Mouse (Mus musculus) stomach, embryonic 14.5 days (tissue): ENCODE data around the gene L3mbtl4. TPM values are rescaled to one million over a fixed set of nuclear protein-coding genes. Genes with fewer than 3 reads are reported as not detected.
"Not testable (repeated sequence)": the region's sequence is repeated elsewhere in the genome, so short reads cannot be mapped to it uniquely, and the experiment has no call there.

Experiments
- ATAC-seq: fragments of 200-750 bp; cut with Nextera tagmentation; 2 replicates; pipeline ENCODE4 v1.8.0; 2017; ENCODE audit warnings: low read depth, moderate TSS enrichment; ENCODE audit not compliant: insufficient number of reproducible peaks, insufficient read depth, low FRiP score
- H3K27ac ChIP-seq: fragments of 300-500 bp; sonication (generic); 2 replicates; pipeline ENCODE4 v1.5.1; 2014; ENCODE audit warnings: mild to moderate bottlenecking, low read length, moderate library complexity, mixed read lengths
- H3K27me3 ChIP-seq: fragments of 300-500 bp; sonication (generic); 2 replicates; pipeline ENCODE4 v1.6.1; 2014; ENCODE audit warnings: low read length, control low read depth, mixed read lengths; ENCODE audit not compliant: control insufficient read depth, insufficient read depth
- H3K36me3 ChIP-seq: fragments of 300-500 bp; sonication (generic); 2 replicates; pipeline ENCODE4 v1.6.1; 2014; ENCODE audit warnings: mild to moderate bottlenecking, control low read depth, low read length, moderate library complexity, mixed read lengths; ENCODE audit not compliant: control insufficient read depth, insufficient read depth
- H3K4me1 ChIP-seq: fragments of 300-500 bp; sonication (generic); 2 replicates; pipeline ENCODE4 v1.6.1; 2014; ENCODE audit warnings: low read length, control low read depth, mixed read lengths; ENCODE audit not compliant: control insufficient read depth, insufficient read depth
- H3K4me2 ChIP-seq: fragments of 300-500 bp; sonication (generic); replicated peaks from 2 replicates; pipeline ENCODE4 v1.6.1; 2014; ENCODE audit warnings: low read depth, low read length, control low read depth
- H3K4me3 ChIP-seq: fragments of 300-500 bp; sonication (generic); 2 replicates; pipeline ENCODE4 v1.5.1; 2014; ENCODE audit warnings: low read depth, low read length, control low read depth
- H3K9ac ChIP-seq: fragments of 300-500 bp; sonication (generic); replicated peaks from 2 replicates; pipeline ENCODE4 v1.6.1; 2014; ENCODE audit warnings: low read depth, mild to moderate bottlenecking, control low read depth, low read length, moderate library complexity, mixed read lengths
- H3K9me3 ChIP-seq: fragments of 300-500 bp; sonication (generic); 2 replicates; pipeline ENCODE4 v1.6.1; 2016; ENCODE audit warnings: low read depth, low read length, control low read depth; ENCODE audit not compliant: control insufficient read depth
- WGBS: fragments of 180-500 bp; shearing (Covaris S2); extraction: QIAGEN DNeasy Blood & Tissue Kit; methylation state at CpG from one replicate; pipeline ENCODE4 v1.1.7; 2014; 5-methylcytosine and 5-hydroxymethylcytosine counted together
- polyA plus RNA-seq: library from polyadenylated mRNA; unstranded; fragments of >200 nt; fragmentation: Nextera tagmentation; extraction: Ambion mirVana; gene quantifications from 2 replicates; pipeline ENCODE4 v1.2.1, GENCODE M21; 2014

The L3mbtl4 gene
- polyA plus RNA-seq, 1 experiment from 2014 or later, result not detected

- 62% methylated on average over 12 of the region's 12 CpGs for WGBS
- Histone ChIP-seq H3K9ac (no peak overlapping the region), H3K27me3 (no peaks in the 10 kb centered on the region), H3K4me1 (no peaks in the 10 kb centered on the region), H3K36me3 (no peaks in the 10 kb centered on the region), H3K9me3 (no peaks in the 10 kb centered on the region), H3K4me3 (no peak overlapping the region), H3K27ac (no peak overlapping the region), H3K4me2 (no peak overlapping the region)
- ATAC-seq, result no peak
Observed at GRCm38 (mm10) chr17:68422663-68423498, 149.3 kb downstream of the L3mbtl4 start.

GRCm38 (mm10) chr17:68433576-68433975 lies 160.0 kb downstream of the L3mbtl4 start:
- H3K27ac ChIP-seq, result no peak overlapping the region
- 76% methylated on average over 5 of the region's 5 CpGs for WGBS
- no peak for ATAC-seq
- H3K4me1 ChIP-seq, result no peaks in the 10 kb centered on the region
- no peak overlapping the region for H3K9ac ChIP-seq
- no peak overlapping the region for H3K4me3 ChIP-seq
- no peaks in the 10 kb centered on the region for H3K36me3 ChIP-seq
- no peaks in the 10 kb centered on the region for H3K27me3 ChIP-seq
- no peaks in the 10 kb centered on the region for H3K9me3 ChIP-seq
- H3K4me2 ChIP-seq, result no peak overlapping the region

GRCm38 (mm10) chr17:68450921-68451320 lies 177.3 kb downstream of the L3mbtl4 start:
- no peak overlapping the region for H3K27ac ChIP-seq
- H3K9ac ChIP-seq, result no peak overlapping the region
- ATAC-seq, result no peak
- H3K9me3 ChIP-seq, result no peaks in the 10 kb centered on the region
- H3K27me3 ChIP-seq, result no peaks in the 10 kb centered on the region
- H3K4me1 ChIP-seq, result no peaks in the 10 kb centered on the region
- no peak overlapping the region for H3K4me2 ChIP-seq
- H3K4me3 ChIP-seq, result no peak overlapping the region
- WGBS, result 98% methylated on average over 1 of the region's 1 CpGs
- H3K36me3 ChIP-seq, result no peaks in the 10 kb centered on the region

GRCm38 (mm10) chr17:68461471-68461870 lies 187.9 kb downstream of the L3mbtl4 start:
- no peak for ATAC-seq
- Histone ChIP-seq H3K36me3 (no peaks in the 10 kb centered on the region), H3K27me3 (no peaks in the 10 kb centered on the region), H3K27ac (no peak overlapping the region), H3K9ac (no peak overlapping the region), H3K4me2 (no peak overlapping the region), H3K9me3 (no peaks in the 10 kb centered on the region), H3K4me1 (no peaks in the 10 kb centered on the region), H3K4me3 (no peak overlapping the region)
- 89% methylated on average over 5 of the region's 5 CpGs for WGBS

GRCm38 (mm10) chr17:68467311-68467710 lies 193.7 kb downstream of the L3mbtl4 start:
- no peak for ATAC-seq
- no peak overlapping the region for H3K9ac ChIP-seq
- WGBS, result 20% methylated on average over 1 of the region's 1 CpGs

GRCm38 (mm10) chr17:68490065-68490691 lies 216.6 kb downstream of the L3mbtl4 start:
- no peak for ATAC-seq

More at GRCm38 (mm10) chr17:68467311-68467710, 193.7 kb downstream of the L3mbtl4 start:
- Histone ChIP-seq H3K36me3 (no peaks in the 10 kb centered on the region), H3K4me2 (no peak overlapping the region), H3K4me1 (no peaks in the 10 kb centered on the region), H3K27me3 (no peaks in the 10 kb centered on the region), H3K4me3 (no peak overlapping the region), H3K27ac (no peak overlapping the region), H3K9me3 (no peaks in the 10 kb centered on the region)

GRCm38 (mm10) chr17:68492231-68492630 lies 218.6 kb downstream of the L3mbtl4 start:
- no peak overlapping the region for H3K4me3 ChIP-seq
- ATAC-seq, result no peak
- 87% methylated on average over 3 of the region's 3 CpGs for WGBS

More at GRCm38 (mm10) chr17:68490065-68490691, 216.6 kb downstream of the L3mbtl4 start:
- H3K27ac ChIP-seq, result no peak overlapping the region
- no peak overlapping the region for H3K4me2 ChIP-seq
- H3K27me3 ChIP-seq, result no peaks in the 10 kb centered on the region
- no peaks in the 10 kb centered on the region for H3K4me1 ChIP-seq
- H3K4me3 ChIP-seq, result no peak overlapping the region
- no peak overlapping the region for H3K9ac ChIP-seq
- no peaks in the 10 kb centered on the region for H3K36me3 ChIP-seq
- 29% methylated on average over 4 of the region's 4 CpGs for WGBS
- H3K9me3 ChIP-seq, result no peaks in the 10 kb centered on the region

GRCm38 (mm10) chr17:68502998-68503397 lies 229.4 kb downstream of the L3mbtl4 start:
- H3K27me3 ChIP-seq, H3K9me3 ChIP-seq, H3K4me3 ChIP-seq, H3K36me3 ChIP-seq, H3K4me2 ChIP-seq, ATAC-seq, H3K27ac ChIP-seq, H3K9ac ChIP-seq, H3K4me1 ChIP-seq: not testable (repeated sequence)
- 90% methylated on average over 2 of the region's 4 CpGs for WGBS

More at GRCm38 (mm10) chr17:68492231-68492630, 218.6 kb downstream of the L3mbtl4 start:
- H3K4me1 ChIP-seq, result no peaks in the 10 kb centered on the region
- no peaks in the 10 kb centered on the region for H3K9me3 ChIP-seq
- H3K9ac ChIP-seq, result no peak overlapping the region
- no peaks in the 10 kb centered on the region for H3K36me3 ChIP-seq
- H3K4me2 ChIP-seq, result no peak overlapping the region
- no peak overlapping the region for H3K27ac ChIP-seq
- no peaks in the 10 kb centered on the region for H3K27me3 ChIP-seq
